Mouse (Mus musculus) kidney, postnatal 0 days (tissue): Measurements from ENCODE around the gene Cap1. TPM values are rescaled to one million over a fixed set of nuclear protein-coding genes. Genes with fewer than 3 reads are reported as not detected.

ENCODE experiments used
- ATAC-seq: fragments of 200-750 bp; cut with Nextera tagmentation; replicated peaks from 2 replicates; pipeline ENCODE4 v1.8.0; 2017; ENCODE audit warnings: low read depth, moderate number of reproducible peaks, moderate TSS enrichment, moderate library complexity; ENCODE audit not compliant: low FRiP score
- DNase-seq: peaks from one replicate; pipeline ENCODE4 v3.0.0-alpha.2; 2016; ENCODE audit warnings: low spot score
- H3K27ac ChIP-seq: fragments of 300-500 bp; sonication (generic); 2 replicates; pipeline ENCODE4 v1.5.1; 2014; ENCODE audit warnings: mild to moderate bottlenecking
- H3K27me3 ChIP-seq: fragments of 300-500 bp; sonication (generic); 2 replicates; pipeline ENCODE4 v1.6.1; 2014; ENCODE audit warnings: low read length, mixed read lengths; ENCODE audit not compliant: insufficient read depth
- H3K36me3 ChIP-seq: fragments of 300-500 bp; sonication (generic); 2 replicates; pipeline ENCODE4 v1.6.1; 2014; ENCODE audit warnings: low read length, mixed read lengths; ENCODE audit not compliant: insufficient read depth
- H3K4me1 ChIP-seq: fragments of 300-500 bp; sonication (generic); replicated peaks from 2 replicates; pipeline ENCODE4 v1.6.1; 2014; ENCODE audit warnings: antibody characterized with exemption, low read length, mixed read lengths; ENCODE audit not compliant: insufficient read depth
- H3K4me2 ChIP-seq: fragments of 300-500 bp; sonication (generic); 2 replicates; pipeline ENCODE4 v1.6.1; 2014; ENCODE audit warnings: mild to moderate bottlenecking, low read length, moderate library complexity, mixed read lengths
- H3K4me3 ChIP-seq: fragments of 300-500 bp; sonication (generic); replicated peaks from 2 replicates; pipeline ENCODE4 v1.5.1; 2014; ENCODE audit warnings: low read depth, low read length
- H3K9ac ChIP-seq: fragments of 300-500 bp; sonication (generic); 2 replicates; pipeline ENCODE4 v1.6.1; 2014; ENCODE audit warnings: low read depth, low read length
- H3K9me3 ChIP-seq: fragments of 300-500 bp; sonication (generic); replicated peaks from 2 replicates; pipeline ENCODE4 v1.6.1; 2016; ENCODE audit warnings: low read length, inconsistent platforms, mixed read lengths
- CTCF ChIP-seq: IDR thresholded peaks from 2 replicates; pipeline ENCODE4 v1.5.1; 2016; ENCODE audit warnings: antibody characterized with exemption, low read depth, mild to moderate bottlenecking, moderate library complexity
- WGBS: fragments of 180-500 bp; shearing (Covaris S2); extraction: QIAGEN DNeasy Blood & Tissue Kit; methylation state at CpG from one replicate; pipeline ENCODE4 v1.1.7; 2014; 5-methylcytosine and 5-hydroxymethylcytosine counted together
- polyA plus RNA-seq: library from polyadenylated mRNA; unstranded; fragments of >200 nt; fragmentation: Nextera tagmentation; extraction: Ambion mirVana; gene quantifications from 2 replicates; pipeline ENCODE4 v1.2.1, GENCODE M21; 2015

Gene Cap1
- polyA plus RNA-seq, 1 experiment from 2014 or later = 63.7 TPM

- no peaks in the 10 kb centered on the region for H3K9me3 ChIP-seq
- H3K4me2 ChIP-seq = peak overlapping the region; percentile 71; the same call in 1 of the 2 replicates
- H3K36me3 ChIP-seq = peaks cover 3% of the 10 kb centered on the region; the same call in 1 of the 2 replicates
- H3K4me3 ChIP-seq = no peak overlapping the region
- 49% methylated on average over 3 of the region's 3 CpGs for WGBS
- peak; percentile 46; the same call in 1 of the 2 replicates for TF ChIP-seq CTCF
- ATAC-seq (no peak), DNase-seq (no peak)
- H3K9ac ChIP-seq = no peak overlapping the region
- H3K27me3 ChIP-seq = no peaks in the 10 kb centered on the region
- H3K4me1 ChIP-seq = peaks cover 25% of the 10 kb centered on the region; the same call in 1 of the 2 replicates
- H3K27ac ChIP-seq = no peak overlapping the region
Measured at GRCm38 (mm10) chr4:122883294-122883693, 2.6 kb downstream of the Cap1 start.

DNA sequence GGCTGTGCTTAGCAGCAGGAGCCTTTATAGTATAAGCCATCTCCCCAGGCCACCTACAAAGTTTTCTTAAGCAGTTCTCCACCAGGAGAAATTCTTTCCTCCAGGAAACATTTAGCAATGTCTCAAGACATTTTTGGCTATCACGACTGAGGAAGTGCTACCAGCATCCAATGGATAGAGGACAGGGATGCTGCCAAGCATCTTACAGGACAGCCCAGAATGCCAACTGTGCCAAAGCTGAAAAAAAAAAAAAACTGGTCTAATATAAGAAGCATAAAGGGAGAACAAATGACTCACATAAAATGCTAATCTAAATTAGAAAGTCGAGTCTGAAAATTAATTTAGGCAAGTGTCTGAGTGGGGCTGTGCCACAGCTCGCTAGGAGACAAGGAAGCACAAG is 3.3 kb downstream of the Cap1 start:
- peaks cover 25% of the 10 kb centered on the region; the same call in 1 of the 2 replicates for H3K4me1 ChIP-seq
- H3K36me3 ChIP-seq = peaks cover 3% of the 10 kb centered on the region; the same call in 1 of the 2 replicates
- no peak overlapping the region for H3K27ac ChIP-seq
- no peak overlapping the region for H3K9ac ChIP-seq
- no peaks in the 10 kb centered on the region for H3K9me3 ChIP-seq
- WGBS = 77% methylated on average over 3 of the region's 3 CpGs
- no peak for TF ChIP-seq CTCF
- no peak for ATAC-seq
- no peak for DNase-seq
- no peaks in the 10 kb centered on the region for H3K27me3 ChIP-seq
- no peak overlapping the region for H3K4me2 ChIP-seq
- H3K4me3 ChIP-seq = no peak overlapping the region

DNA sequence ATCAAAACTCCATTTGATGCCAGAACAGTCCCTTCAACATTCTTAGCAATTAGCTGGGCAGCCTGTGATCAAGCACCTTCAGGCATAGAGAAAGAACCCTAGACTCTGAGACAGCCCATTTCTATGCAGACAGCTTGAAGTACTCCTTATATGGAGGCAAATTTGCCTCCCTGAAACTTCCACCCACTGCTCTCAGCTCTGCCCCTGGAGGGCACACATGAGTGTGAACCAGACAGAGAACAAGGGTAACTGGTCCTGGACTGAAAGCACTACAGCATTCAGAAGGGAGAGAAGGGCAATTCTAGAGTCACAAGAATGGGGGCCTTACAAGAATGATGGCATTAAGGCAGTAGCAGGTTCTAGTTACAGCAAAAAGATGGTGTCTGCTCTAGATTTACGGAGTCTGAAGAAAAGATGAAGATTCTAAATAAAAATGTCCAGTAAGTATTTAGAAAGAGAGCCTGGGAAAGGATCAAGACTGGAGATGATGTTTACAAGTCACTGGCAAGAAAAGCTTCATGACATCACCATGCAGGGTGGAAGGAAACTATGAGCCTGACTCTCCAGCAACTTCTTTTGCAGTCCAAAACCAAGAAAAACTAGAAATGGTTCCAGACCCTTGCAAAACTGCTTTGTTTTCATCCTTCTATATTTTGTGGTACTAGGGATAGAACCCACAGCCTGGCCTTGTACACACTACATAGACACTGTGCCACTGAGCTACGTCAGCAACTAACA is 7.4 kb downstream of the Cap1 start:
- no peak for DNase-seq
- TF ChIP-seq CTCF = no peak; the same call in 1 of the 2 replicates

GRCm38 (mm10) chr4:122873512-122873911 is 12.3 kb downstream of the Cap1 start:
- Histone ChIP-seq H3K4me2 (no peak overlapping the region), H3K9ac (no peak overlapping the region), H3K9me3 (no peaks in the 10 kb centered on the region), H3K36me3 (peaks cover 23% of the 10 kb centered on the region), H3K27ac (no peak overlapping the region), H3K27me3 (no peaks in the 10 kb centered on the region), H3K4me1 (no peaks in the 10 kb centered on the region), H3K4me3 (no peak overlapping the region)
- TF ChIP-seq CTCF = no peak
- DNase-seq (no peak), ATAC-seq (no peak)
- WGBS = 82% methylated on average over 4 of the region's 4 CpGs

More for the DNA sequence above, 7.4 kb downstream of the Cap1 start:
- H3K4me1 ChIP-seq = 0 out of 2 replicates have a peak, but pooled peaks cover 10% of the 10 kb centered on the region
- H3K4me2 ChIP-seq = no peak overlapping the region
- H3K36me3 ChIP-seq = peaks cover 3% of the 10 kb centered on the region; the same call in 1 of the 2 replicates
- no peak for ATAC-seq
- H3K9me3 ChIP-seq = no peaks in the 10 kb centered on the region
- H3K27me3 ChIP-seq = no peaks in the 10 kb centered on the region
- H3K9ac ChIP-seq = no peak overlapping the region
- H3K27ac ChIP-seq = no peak overlapping the region
- WGBS = 80% methylated on average over 2 of the region's 2 CpGs
- no peak overlapping the region for H3K4me3 ChIP-seq

DNA sequence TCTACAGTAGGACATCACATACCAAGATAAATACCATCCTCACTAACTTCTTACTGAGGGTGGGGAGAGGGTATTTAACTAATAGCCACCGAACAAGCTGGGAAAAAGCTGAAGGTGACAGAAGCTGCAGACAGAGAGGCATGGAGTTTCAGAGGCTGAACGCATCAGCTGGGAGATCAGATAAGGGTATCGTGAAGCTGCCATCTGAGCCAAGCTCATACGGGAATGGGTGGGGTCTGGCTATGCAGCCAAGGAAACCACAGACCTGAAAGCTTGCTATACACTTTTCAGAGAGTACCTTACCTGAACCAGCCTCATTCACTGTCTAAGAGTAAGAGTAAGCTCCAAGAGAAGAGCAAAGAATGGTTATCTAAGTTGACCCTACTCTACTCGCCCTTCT is 12.9 kb downstream of the Cap1 start:
- Histone ChIP-seq H3K4me3 (no peak overlapping the region), H3K4me1 (no peaks in the 10 kb centered on the region), H3K27ac (no peak overlapping the region), H3K4me2 (no peak overlapping the region), H3K27me3 (no peaks in the 10 kb centered on the region), H3K9me3 (no peaks in the 10 kb centered on the region), H3K9ac (no peak overlapping the region), H3K36me3 (peaks cover 23% of the 10 kb centered on the region)
- DNase-seq = no peak
- ATAC-seq = no peak
- WGBS = 67% methylated on average over 5 of the region's 5 CpGs
- no peak for TF ChIP-seq CTCF

GRCm38 (mm10) chr4:122871989-122872388 is 13.9 kb downstream of the Cap1 start:
- DNase-seq (no peak), ATAC-seq (no peak)
- H3K9me3 ChIP-seq = no peaks in the 10 kb centered on the region
- H3K27me3 ChIP-seq = no peaks in the 10 kb centered on the region
- no peak overlapping the region for H3K27ac ChIP-seq
- no peak for TF ChIP-seq CTCF
- 77% methylated on average over 2 of the region's 2 CpGs for WGBS
- no peak overlapping the region for H3K4me2 ChIP-seq
- H3K36me3 ChIP-seq = peaks cover 28% of the 10 kb centered on the region
- H3K9ac ChIP-seq = no peak overlapping the region
- no peaks in the 10 kb centered on the region for H3K4me1 ChIP-seq
- H3K4me3 ChIP-seq = no peak overlapping the region
